Mouse (Mus musculus) heart, postnatal 0 days (tissue): ENCODE data around the gene Meis2. TPM values are rescaled to one million over a fixed set of nuclear protein-coding genes. Genes with fewer than 3 reads are reported as not detected.

Experiments used
- ATAC-seq: fragments of 200-750 bp; cut with Nextera tagmentation; 2 replicates; pipeline ENCODE4 v1.8.0; 2017; ENCODE audit warnings: low read depth, moderate number of reproducible peaks, moderate library complexity; ENCODE audit not compliant: insufficient read depth
- DNase-seq: peaks from one replicate; pipeline ENCODE4 v3.0.0-alpha.2; 2016; ENCODE audit warnings: low spot score
- H3K27ac ChIP-seq: fragments of 300-500 bp; sonication (generic); 2 replicates; pipeline ENCODE4 v1.5.1; 2014; ENCODE audit warnings: low read depth, mild to moderate bottlenecking
- H3K27me3 ChIP-seq: fragments of 300-500 bp; sonication (generic); 2 replicates; pipeline ENCODE4 v1.6.1; 2014; ENCODE audit warnings: low read length, mixed read lengths; ENCODE audit not compliant: control insufficient read depth, insufficient read depth
- H3K36me3 ChIP-seq: fragments of 300-500 bp; sonication (generic); replicated peaks from 2 replicates; pipeline ENCODE4 v1.6.1; 2014; ENCODE audit warnings: low read length, mixed read lengths; ENCODE audit not compliant: control insufficient read depth, insufficient read depth
- H3K4me1 ChIP-seq: fragments of 300-500 bp; sonication (generic); 2 replicates; pipeline ENCODE4 v1.6.1; 2014; ENCODE audit warnings: antibody characterized with exemption; ENCODE audit not compliant: control insufficient read depth, insufficient read depth
- H3K4me2 ChIP-seq: fragments of 300-500 bp; sonication (generic); 2 replicates; pipeline ENCODE4 v1.6.1; 2014; ENCODE audit warnings: low read depth, mild to moderate bottlenecking, low read length, moderate library complexity
- H3K4me3 ChIP-seq: fragments of 300-500 bp; sonication (generic); 2 replicates; pipeline ENCODE4 v1.5.1; 2014; ENCODE audit warnings: low read depth, low read length
- H3K9ac ChIP-seq: fragments of 300-500 bp; sonication (generic); replicated peaks from 2 replicates; pipeline ENCODE4 v1.6.1; 2014; ENCODE audit warnings: low read depth, low read length, mixed read lengths
- H3K9me3 ChIP-seq: fragments of 300-500 bp; sonication (generic); replicated peaks from 2 replicates; pipeline ENCODE4 v1.6.1; 2016; ENCODE audit warnings: low read length; ENCODE audit not compliant: control insufficient read depth
- CTCF ChIP-seq: IDR thresholded peaks from 2 replicates; pipeline ENCODE4 v1.5.1; 2016; ENCODE audit warnings: antibody characterized with exemption, control low read depth, low read depth
- EP300 ChIP-seq: IDR thresholded peaks from 2 replicates; pipeline ENCODE4 v1.6.1; 2016; ENCODE audit warnings: antibody characterized with exemption, low read depth
- WGBS: fragments of 180-500 bp; shearing (Covaris S2); extraction: QIAGEN DNeasy Blood & Tissue Kit; methylation state at CpG from one replicate; pipeline ENCODE4 v1.1.7; 2014; 5-methylcytosine and 5-hydroxymethylcytosine counted together
- polyA plus RNA-seq: library from polyadenylated mRNA; unstranded; fragments of >200 nt; fragmentation: Nextera tagmentation; extraction: Ambion mirVana; gene quantifications from 2 replicates; pipeline ENCODE4 v1.2.1, GENCODE M21; 2015
- total RNA-seq: library from RNA; depleted of rRNA; stranded (reverse); fragments of >200 nt; gene quantifications from 2 replicates; pipeline ENCODE4 v1.2.3, GENCODE M21; 2014; ENCODE audit warnings: low replicate concordance

Meis2 gene
- total and polyA plus RNA-seq, 2 experiments from 2014 or later, result 15.4 to 42.2 TPM

GRCm38 (mm10) chr2:116047365-116047764 lies 18.3 kb downstream of the Meis2 start:
- peaks cover 22% of the 10 kb centered on the region for H3K4me1 ChIP-seq
- ATAC-seq, result no peak; the same call in 1 of the 2 replicates
- no peak overlapping the region for H3K9ac ChIP-seq
- no peak for DNase-seq
- no peaks in the 10 kb centered on the region for H3K36me3 ChIP-seq
- H3K27ac ChIP-seq, result peak overlapping the region; percentile 62
- no peak overlapping the region for H3K4me3 ChIP-seq
- H3K27me3 ChIP-seq, result no peaks in the 10 kb centered on the region
- H3K4me2 ChIP-seq, result no peak overlapping the region
- WGBS, result 31% methylated on average over 8 of the region's 8 CpGs
- no peak for TF ChIP-seq EP300
- no peak for TF ChIP-seq CTCF
- no peaks in the 10 kb centered on the region for H3K9me3 ChIP-seq

- TF ChIP-seq CTCF (no peak), EP300 (no peak)
- H3K9ac ChIP-seq, result no peak overlapping the region
- peaks cover 8% of the 10 kb centered on the region for H3K4me1 ChIP-seq
- H3K4me2 ChIP-seq, result no peak overlapping the region
- H3K36me3 ChIP-seq, result no peaks in the 10 kb centered on the region
- H3K27ac ChIP-seq, result no peak overlapping the region
- H3K9me3 ChIP-seq, result no peaks in the 10 kb centered on the region
- no peak overlapping the region for H3K4me3 ChIP-seq
- ATAC-seq (no peak), DNase-seq (no peak)
- 51% methylated on average over 7 of the region's 7 CpGs for WGBS
- no peaks in the 10 kb centered on the region for H3K27me3 ChIP-seq
Observed at GRCm38 (mm10) chr2:116045048-116045447, 20.6 kb downstream of the Meis2 start.

- 86% methylated on average over 12 of the region's 12 CpGs for WGBS
- no peak overlapping the region for H3K27ac ChIP-seq
- no peaks in the 10 kb centered on the region for H3K9me3 ChIP-seq
- H3K4me1 ChIP-seq, result peaks cover 6% of the 10 kb centered on the region
- no peaks in the 10 kb centered on the region for H3K27me3 ChIP-seq
- H3K4me2 ChIP-seq, result no peak overlapping the region
- H3K9ac ChIP-seq, result no peak overlapping the region
- no peak overlapping the region for H3K4me3 ChIP-seq
- H3K36me3 ChIP-seq, result 0 out of 2 replicates have a peak, but pooled peaks cover 2% of the 10 kb centered on the region
- TF ChIP-seq EP300 (no peak), CTCF (no peak)
- no peak for DNase-seq
- no peak for ATAC-seq
Observed at GRCm38 (mm10) chr2:116042934-116043698, 22.5 kb downstream of the Meis2 start.

- no peak for DNase-seq
- Histone ChIP-seq H3K9ac (no peak overlapping the region), H3K36me3 (peaks cover 5% of the 10 kb centered on the region; the same call in 1 of the 2 replicates), H3K4me2 (no peak overlapping the region), H3K4me1 (peaks cover 6% of the 10 kb centered on the region), H3K27me3 (no peaks in the 10 kb centered on the region), H3K4me3 (no peak overlapping the region), H3K9me3 (no peaks in the 10 kb centered on the region), H3K27ac (no peak overlapping the region)
- 67% methylated on average over 9 of the region's 9 CpGs for WGBS
- no peak for ATAC-seq
- TF ChIP-seq EP300, result no peak
- no peak for TF ChIP-seq CTCF
Observed at GRCm38 (mm10) chr2:116042447-116042846, 23.2 kb downstream of the Meis2 start.

GRCm38 (mm10) chr2:116041683-116042262 lies 23.9 kb downstream of the Meis2 start:
- Histone ChIP-seq H3K9me3 (no peaks in the 10 kb centered on the region), H3K36me3 (peaks cover 11% of the 10 kb centered on the region), H3K27me3 (no peaks in the 10 kb centered on the region), H3K27ac (no peak overlapping the region), H3K4me2 (no peak overlapping the region), H3K9ac (no peak overlapping the region), H3K4me3 (no peak overlapping the region), H3K4me1 (peaks cover under 1% of the 10 kb centered on the region; the same call in 1 of the 2 replicates)
- no peak for TF ChIP-seq EP300
- DNase-seq (no peak), ATAC-seq (no peak)
- WGBS, result 59% methylated on average over 9 of the region's 9 CpGs

- Histone ChIP-seq H3K36me3 (peaks cover 25% of the 10 kb centered on the region), H3K27ac (no peak overlapping the region), H3K27me3 (no peaks in the 10 kb centered on the region), H3K4me2 (no peak overlapping the region), H3K9ac (no peak overlapping the region), H3K9me3 (no peaks in the 10 kb centered on the region), H3K4me3 (no peak overlapping the region), H3K4me1 (no peaks in the 10 kb centered on the region)
- ATAC-seq (no peak), DNase-seq (no peak)
- 94% methylated on average over 5 of the region's 5 CpGs for WGBS
- TF ChIP-seq EP300, result no peak
- TF ChIP-seq CTCF, result no peak
Observed at GRCm38 (mm10) chr2:116035345-116035744, 30.3 kb downstream of the Meis2 start.
